Mouse (Mus musculus) embryonic fibroblast, embryonic 13.5 days (primary cell): ENCODE data around the gene Ntng2. TPM values are rescaled to one million over a fixed set of nuclear protein-coding genes. Genes with fewer than 3 reads are reported as not detected.

Experiments
- H3K27ac ChIP-seq: 2 replicates; pipeline ENCODE4 v1.5.1; 2012; ENCODE audit warnings: low read length, control low read depth, inconsistent platforms; ENCODE audit not compliant: insufficient read depth
- H3K4me1 ChIP-seq: 2 replicates; pipeline ENCODE4 v1.6.1; 2011; ENCODE audit warnings: low read length; ENCODE audit not compliant: control insufficient read depth, insufficient read depth
- H3K4me3 ChIP-seq: 2 replicates; pipeline ENCODE4 v1.5.1; 2011; ENCODE audit warnings: mild to moderate bottlenecking, control low read depth, low read length; ENCODE audit not compliant: insufficient read depth
- CTCF ChIP-seq: IDR thresholded peaks from 2 replicates; pipeline ENCODE4 v1.5.1; 2011; ENCODE audit warnings: mild to moderate bottlenecking, control low read depth, low read length, moderate library complexity, borderline replicate concordance; ENCODE audit not compliant: insufficient read depth
- POLR2A ChIP-seq: IDR thresholded peaks from 2 replicates; pipeline ENCODE4 v1.6.1; 2011; ENCODE audit warnings: low read depth, mild to moderate bottlenecking, control low read depth, low read length, moderate library complexity
- polyA plus RNA-seq: library from polyadenylated mRNA; stranded (reverse); fragments of >200 nt; gene quantifications from 2 replicates; pipeline ENCODE4 v1.2.4, GENCODE M21; 2011; ENCODE audit warnings: low read depth; ENCODE audit not compliant: missing spikeins, insufficient read length

Gene Ntng2
- polyA plus RNA-seq, 1 experiment: 1.5 TPM

DNA sequence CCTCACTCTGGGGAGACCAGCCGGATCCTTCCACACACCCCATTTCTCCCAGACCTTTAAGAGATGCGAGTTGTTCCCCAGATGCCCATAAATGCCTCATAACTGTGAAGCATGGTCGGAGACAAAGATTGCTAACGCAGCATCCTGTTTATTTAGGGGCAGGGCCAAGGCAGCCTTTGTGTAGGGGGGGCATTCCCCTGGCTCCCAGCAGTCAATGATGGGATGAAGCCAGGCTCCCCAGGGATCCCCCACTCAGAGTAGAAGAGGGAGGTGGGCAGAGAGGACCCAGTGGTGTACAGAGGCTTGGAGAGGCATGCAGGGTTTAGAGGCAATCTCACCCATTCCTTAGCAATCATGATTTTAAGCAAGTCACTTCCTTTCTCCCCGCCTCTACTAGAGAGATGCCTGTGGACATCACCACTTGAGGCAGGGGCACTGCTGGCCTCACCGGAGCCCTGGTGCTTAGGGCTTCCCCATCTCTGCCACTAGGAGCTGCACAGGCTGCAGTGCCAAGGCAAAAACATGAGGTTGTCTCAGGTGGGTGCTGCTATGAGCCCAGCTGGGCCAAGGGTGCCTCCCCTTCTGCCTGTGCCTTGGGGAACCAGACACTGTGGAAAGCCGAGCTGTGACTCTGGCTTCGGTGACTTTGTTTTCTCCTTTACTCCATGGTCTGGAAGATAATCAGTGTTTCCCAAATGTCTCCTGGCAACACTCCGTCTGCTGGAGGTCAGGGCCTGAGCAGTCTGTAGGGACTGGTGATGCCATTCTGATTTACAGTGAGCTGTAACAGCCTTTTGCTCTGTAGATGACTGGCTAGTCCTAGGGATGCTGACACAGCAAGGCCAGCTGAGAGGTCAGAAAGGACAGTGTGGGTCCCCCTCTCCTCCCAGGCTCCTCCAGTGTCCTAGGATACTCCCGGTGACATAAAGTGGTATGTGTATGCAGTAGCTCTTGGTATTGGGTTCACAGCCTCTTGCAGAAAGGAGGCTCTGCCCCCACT lies 61.3 kb downstream of the Ntng2 start:
- Histone ChIP-seq H3K4me1 (no peaks in the 10 kb centered on the region), H3K27ac (no peak overlapping the region), H3K4me3 (no peak overlapping the region)
- no peak for TF ChIP-seq CTCF
- TF ChIP-seq POLR2A: no peak

DNA sequence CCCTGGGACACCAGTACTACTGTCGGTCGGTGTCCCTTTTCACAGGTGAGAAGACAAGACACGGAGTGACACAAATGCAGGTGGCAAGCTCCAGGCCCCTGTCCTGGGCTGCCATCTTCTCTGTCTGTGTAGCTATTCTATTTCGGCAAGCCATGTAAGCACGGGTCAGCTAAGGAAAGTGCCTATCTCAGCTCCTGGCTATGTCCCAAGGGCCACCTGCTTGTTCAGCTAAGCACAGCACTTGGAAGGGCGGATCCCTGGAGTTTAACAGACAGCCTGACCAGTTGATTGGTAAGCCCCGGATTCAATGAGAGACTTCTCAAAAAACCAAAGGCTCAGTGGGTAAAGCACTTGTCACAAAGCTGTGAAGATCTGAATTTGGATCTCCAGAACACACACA lies 62.4 kb downstream of the Ntng2 start:
- TF ChIP-seq POLR2A (no peak), CTCF (no peak)
- Histone ChIP-seq H3K27ac (no peak overlapping the region), H3K4me1 (no peaks in the 10 kb centered on the region), H3K4me3 (no peak overlapping the region)

GRCm38 (mm10) chr2:29186209-29186608 lies 66.6 kb downstream of the Ntng2 start:
- TF ChIP-seq CTCF: no peak
- no peak for TF ChIP-seq POLR2A
- no peak overlapping the region for H3K4me3 ChIP-seq

GRCm38 (mm10) chr2:29183266-29183924 lies 69.4 kb downstream of the Ntng2 start:
- Histone ChIP-seq H3K4me1 (no peaks in the 10 kb centered on the region), H3K4me3 (no peak overlapping the region), H3K27ac (no peak overlapping the region)
- TF ChIP-seq CTCF (no peak), POLR2A (no peak)

More at GRCm38 (mm10) chr2:29186209-29186608, 66.6 kb downstream of the Ntng2 start:
- Histone ChIP-seq H3K27ac (no peak overlapping the region), H3K4me1 (no peaks in the 10 kb centered on the region)

- Histone ChIP-seq H3K4me3 (no peak overlapping the region), H3K27ac (no peak overlapping the region), H3K4me1 (no peaks in the 10 kb centered on the region)
- TF ChIP-seq POLR2A: no peak
- TF ChIP-seq CTCF: no peak
Observed at GRCm38 (mm10) chr2:29181111-29181510, 71.7 kb downstream of the Ntng2 start.

DNA sequence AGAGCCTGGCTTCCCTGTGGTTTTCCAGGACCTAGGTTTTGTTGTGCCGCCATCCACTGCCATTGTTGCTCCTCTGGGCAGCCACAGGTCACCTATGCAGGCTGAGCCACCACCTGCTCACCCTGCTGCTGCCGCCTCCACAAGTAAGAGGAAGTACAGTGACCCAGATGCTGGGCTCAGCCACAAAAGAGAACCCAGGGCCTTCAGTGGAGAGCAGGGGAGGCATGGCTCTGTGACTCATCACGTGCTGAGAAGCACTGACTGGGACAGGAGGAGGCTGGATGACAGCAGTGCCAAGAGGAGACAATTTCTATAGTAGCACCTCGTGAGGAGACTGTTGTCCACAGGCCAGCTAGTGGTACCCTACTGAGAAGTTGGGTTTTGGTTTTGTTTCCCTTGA lies 73.0 kb downstream of the Ntng2 start:
- H3K4me1 ChIP-seq: no peaks in the 10 kb centered on the region
- TF ChIP-seq POLR2A: no peak
- no peak for TF ChIP-seq CTCF
- H3K4me3 ChIP-seq: no peak overlapping the region
- no peak overlapping the region for H3K27ac ChIP-seq

DNA sequence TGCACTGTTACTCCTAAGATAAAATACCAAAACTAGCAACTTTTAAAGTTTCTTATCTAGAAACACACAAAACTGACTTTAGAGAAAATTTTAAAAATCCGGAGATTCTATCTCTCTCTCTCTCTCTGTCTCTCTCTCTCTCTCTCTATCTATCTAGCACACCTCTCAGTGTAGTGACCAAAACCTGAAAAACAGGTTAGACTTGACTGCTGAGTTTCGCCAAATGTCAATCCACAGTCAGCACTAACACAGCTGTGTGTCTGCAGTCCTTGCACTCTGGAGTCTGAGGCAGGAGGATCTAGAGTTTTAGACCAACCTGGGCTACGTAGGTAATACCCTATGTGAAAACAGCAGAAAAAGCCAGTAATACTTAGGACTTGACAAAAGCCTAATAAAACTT lies 77.9 kb downstream of the Ntng2 start:
- TF ChIP-seq CTCF (no peak), POLR2A (no peak)
- Histone ChIP-seq H3K4me3 (no peak overlapping the region), H3K27ac (no peak overlapping the region), H3K4me1 (no peaks in the 10 kb centered on the region)

DNA sequence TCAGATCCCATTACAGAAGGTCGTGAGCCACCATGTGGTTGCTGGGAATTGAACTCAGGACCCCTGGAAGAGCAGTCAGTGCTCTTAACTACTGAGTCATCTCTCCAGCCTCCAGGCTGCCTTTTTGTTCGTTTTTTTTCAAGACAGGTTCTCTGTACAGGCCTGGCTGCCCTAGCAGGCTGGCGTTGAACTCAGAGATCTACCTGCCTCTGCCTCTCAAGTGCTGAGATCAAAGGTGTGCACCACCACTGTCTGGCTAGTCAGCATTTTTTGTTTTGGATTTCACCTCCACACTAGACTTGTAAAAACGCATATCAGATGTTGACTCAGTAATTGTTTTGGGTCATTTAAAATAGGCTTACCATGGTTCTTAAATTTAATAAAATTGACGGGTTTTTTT lies 84.7 kb downstream of the Ntng2 start:
- Histone ChIP-seq H3K27ac (no peak overlapping the region), H3K4me1 (no peaks in the 10 kb centered on the region), H3K4me3 (no peak overlapping the region)
- TF ChIP-seq CTCF: no peak
- TF ChIP-seq POLR2A: no peak

GRCm38 (mm10) chr2:29151941-29152340 lies 100.9 kb downstream of the Ntng2 start:
- Histone ChIP-seq H3K4me3 (no peak overlapping the region), H3K27ac (no peak overlapping the region), H3K4me1 (no peaks in the 10 kb centered on the region)
- TF ChIP-seq POLR2A (no peak), CTCF (no peak)

Other genes starting within 250 kb of the Ntng2 start
- gene Cfap77, start 197.9 kb downstream of the Ntng2 start, polyA plus RNA-seq: 0.76 TPM in 1 of 2 replicates, not detected in the other
- 14.1 and 15.1 TPM in 2 replicates for gene Ttf1, start 192.7 kb downstream of the Ntng2 start, polyA plus RNA-seq
- 41.0 and 49.3 TPM in 2 replicates for gene Setx, start 128.8 kb downstream of the Ntng2 start, polyA plus RNA-seq
- gene Med27, start 93.8 kb upstream of the Ntng2 start, polyA plus RNA-seq: 21.9 and 26.6 TPM in 2 replicates